Mouse (Mus musculus) midbrain, embryonic 14.5 days (tissue): Measurements from ENCODE around the gene Olfr1198. TPM values are rescaled to one million over a fixed set of nuclear protein-coding genes. Genes with fewer than 3 reads are reported as not detected.

ENCODE experiments used
- ATAC-seq: fragments of 200-750 bp; cut with Nextera tagmentation; 2 replicates; pipeline ENCODE4 v1.8.0; 2017; ENCODE audit warnings: moderate number of reproducible peaks, moderate library complexity; ENCODE audit not compliant: low FRiP score, low TSS enrichment
- DNase-seq: peaks from one replicate; pipeline ENCODE4 v3.0.0-alpha.2; 2015
- H3K27ac ChIP-seq: fragments of 300-500 bp; sonication (generic); replicated peaks from 2 replicates; pipeline ENCODE4 v1.5.1; 2014; ENCODE audit warnings: mild to moderate bottlenecking, low read depth, low read length, moderate library complexity
- H3K27me3 ChIP-seq: fragments of 300-500 bp; sonication (generic); 2 replicates; pipeline ENCODE4 v1.6.1; 2014; ENCODE audit warnings: low read length, control low read depth, mixed read lengths; ENCODE audit not compliant: control insufficient read depth, insufficient read depth
- H3K36me3 ChIP-seq: fragments of 300-500 bp; sonication (generic); 2 replicates; pipeline ENCODE4 v1.6.1; 2014; ENCODE audit warnings: low read length, control low read depth; ENCODE audit not compliant: control insufficient read depth, insufficient read depth
- H3K4me1 ChIP-seq: fragments of 300-500 bp; sonication (generic); 2 replicates; pipeline ENCODE4 v1.6.1; 2014; ENCODE audit warnings: mild to moderate bottlenecking, antibody characterized with exemption, low read length, control low read depth; ENCODE audit not compliant: control insufficient read depth, insufficient read depth
- H3K4me2 ChIP-seq: fragments of 300-500 bp; sonication (generic); 2 replicates; pipeline ENCODE4 v1.6.1; 2014; ENCODE audit warnings: mild to moderate bottlenecking, low read length, moderate library complexity
- H3K4me3 ChIP-seq: fragments of 300-500 bp; sonication (generic); replicated peaks from 2 replicates; pipeline ENCODE4 v1.5.1; 2014; ENCODE audit warnings: low read depth, low read length
- H3K9ac ChIP-seq: fragments of 300-500 bp; sonication (generic); replicated peaks from 2 replicates; pipeline ENCODE4 v1.6.1; 2014; ENCODE audit warnings: mild to moderate bottlenecking, low read length, moderate library complexity
- H3K9me3 ChIP-seq: fragments of 300-500 bp; sonication (generic); 2 replicates; pipeline ENCODE4 v1.6.1; 2016; ENCODE audit warnings: low read length, control low read depth, mixed read lengths; ENCODE audit not compliant: control insufficient read depth
- WGBS: fragments of 180-500 bp; shearing (Covaris S2); extraction: QIAGEN DNeasy Blood & Tissue Kit; methylation state at CpG from one replicate; pipeline ENCODE4 v1.1.7; 2014; 5-methylcytosine and 5-hydroxymethylcytosine counted together
- polyA plus RNA-seq: library from polyadenylated mRNA; unstranded; fragments of >200 nt; fragmentation: Nextera tagmentation; extraction: Ambion mirVana; gene quantifications from 2 replicates; pipeline ENCODE4 v1.2.1, GENCODE M21; 2014

Olfr1198 gene
- not detected in 2 replicates for polyA plus RNA-seq

GRCm38 (mm10) chr2:88751270-88751669, at the start of gene Olfr1198:
TSS of gene Olfr1198 (minus strand) at chr2:88751370.
- Histone ChIP-seq H3K4me1 (no peaks in the 10 kb centered on the region), H3K36me3 (no peaks in the 10 kb centered on the region), H3K4me3 (no peak within 1 kb of the TSS), H3K4me2 (no peak within 1 kb of the TSS), H3K27me3 (no peaks in the 10 kb centered on the region), H3K27ac (no peak within 1 kb of the TSS), H3K9ac (no peak within 1 kb of the TSS), H3K9me3 (no peaks in the 10 kb centered on the region)
- ATAC-seq (no peak), DNase-seq (no peak)
- 93% methylated on average over 2 of the region's 2 CpGs for WGBS

- Histone ChIP-seq H3K4me1 (no peaks in the 10 kb centered on the region), H3K9me3 (no peaks in the 10 kb centered on the region)
Observed at GRCm38 (mm10) chr2:88792736-88793135, 41.6 kb upstream of the Olfr1198 start, which contains the start of gene Olfr1201. TSS of gene Olfr1201 (plus strand) at chr2:88793036.

GRCm38 (mm10) chr2:88770388-88770787, 19.2 kb upstream of the Olfr1198 start, which contains the start of gene Olfr1200:
TSS of gene Olfr1200 (minus strand) at chr2:88770488.
- no peak within 1 kb of the TSS for H3K9ac ChIP-seq
- no peak within 1 kb of the TSS for H3K27ac ChIP-seq
- DNase-seq, result no peak
- no peaks in the 10 kb centered on the region for H3K4me1 ChIP-seq
- ATAC-seq, result no peak
- WGBS, result 86% methylated on average over 2 of the region's 2 CpGs
- H3K27me3 ChIP-seq, result no peaks in the 10 kb centered on the region
- no peak within 1 kb of the TSS for H3K4me2 ChIP-seq
- no peak within 1 kb of the TSS for H3K4me3 ChIP-seq
- no peaks in the 10 kb centered on the region for H3K9me3 ChIP-seq
- H3K36me3 ChIP-seq, result no peaks in the 10 kb centered on the region

More at GRCm38 (mm10) chr2:88792736-88793135, 41.6 kb upstream of the Olfr1198 start, which contains the start of gene Olfr1201:
- Histone ChIP-seq H3K4me2 (no peak within 1 kb of the TSS), H3K27ac (no peak within 1 kb of the TSS), H3K36me3 (no peaks in the 10 kb centered on the region), H3K27me3 (no peaks in the 10 kb centered on the region), H3K9ac (no peak within 1 kb of the TSS), H3K4me3 (no peak within 1 kb of the TSS)
- ATAC-seq (no peak), DNase-seq (no peak)
- WGBS, result 85% methylated on average over 6 of the region's 6 CpGs

GRCm38 (mm10) chr2:88760369-88760768, 9.2 kb upstream of the Olfr1198 start, which contains the start of gene Olfr1199:
TSS of gene Olfr1199 (minus strand) at chr2:88760469.
- H3K27ac ChIP-seq, result no peak within 1 kb of the TSS
- H3K27me3 ChIP-seq, result no peaks in the 10 kb centered on the region
- H3K9ac ChIP-seq, result no peak within 1 kb of the TSS
- H3K4me1 ChIP-seq, result no peaks in the 10 kb centered on the region
- H3K4me3 ChIP-seq, result no peak within 1 kb of the TSS
- ATAC-seq (no peak), DNase-seq (no peak)
- H3K9me3 ChIP-seq, result no peaks in the 10 kb centered on the region
- WGBS, result 86% methylated on average over 2 of the region's 2 CpGs
- H3K4me2 ChIP-seq, result no peak within 1 kb of the TSS
- H3K36me3 ChIP-seq, result no peaks in the 10 kb centered on the region

GRCm38 (mm10) chr2:88743379-88743778, 7.8 kb downstream of the Olfr1198 start:
- no peak overlapping the region for H3K9ac ChIP-seq
- H3K4me2 ChIP-seq, result no peak overlapping the region
- no peaks in the 10 kb centered on the region for H3K9me3 ChIP-seq
- H3K27ac ChIP-seq, result no peak overlapping the region
- 62% methylated on average over 3 of the region's 3 CpGs for WGBS
- no peak overlapping the region for H3K4me3 ChIP-seq
- H3K4me1 ChIP-seq, result no peaks in the 10 kb centered on the region
- no peak for ATAC-seq
- H3K36me3 ChIP-seq, result no peaks in the 10 kb centered on the region
- no peak for DNase-seq
- no peaks in the 10 kb centered on the region for H3K27me3 ChIP-seq

- Histone ChIP-seq H3K4me2 (no peak within 1 kb of the TSS), H3K27me3 (no peaks in the 10 kb centered on the region), H3K36me3 (no peaks in the 10 kb centered on the region), H3K27ac (no peak within 1 kb of the TSS), H3K4me3 (no peak within 1 kb of the TSS), H3K9me3 (no peaks in the 10 kb centered on the region), H3K4me1 (no peaks in the 10 kb centered on the region), H3K9ac (no peak within 1 kb of the TSS)
- DNase-seq (no peak), ATAC-seq (no peak)
- WGBS, result 93% methylated on average over 1 of the region's 1 CpGs
Observed at GRCm38 (mm10) chr2:88732266-88732665, 18.9 kb downstream of the Olfr1198 start, which contains the start of gene Olfr1197. TSS of gene Olfr1197 (minus strand) at chr2:88732366.

- no peak within 1 kb of the TSS for H3K9ac ChIP-seq
Observed at GRCm38 (mm10) chr2:88704497-88704896, 46.7 kb downstream of the Olfr1198 start, which contains the start of gene Olfr1196. TSS of gene Olfr1196 (minus strand) at chr2:88704597.

More at GRCm38 (mm10) chr2:88704497-88704896, 46.7 kb downstream of the Olfr1198 start, which contains the start of gene Olfr1196:
- H3K27ac ChIP-seq, result no peak within 1 kb of the TSS
- no peak for DNase-seq
- no peaks in the 10 kb centered on the region for H3K4me1 ChIP-seq
- no peaks in the 10 kb centered on the region for H3K27me3 ChIP-seq
- 85% methylated on average over 2 of the region's 2 CpGs for WGBS
- H3K36me3 ChIP-seq, result no peaks in the 10 kb centered on the region
- H3K4me2 ChIP-seq, result no peak within 1 kb of the TSS
- no peak within 1 kb of the TSS for H3K4me3 ChIP-seq
- no peaks in the 10 kb centered on the region for H3K9me3 ChIP-seq
- ATAC-seq, result no peak

Other genes starting within 250 kb of the Olfr1198 start
- gene Olfr1186, start 232.8 kb downstream of the Olfr1198 start, polyA plus RNA-seq, result not detected in 2 replicates
- gene Olfr1188, start 194.4 kb downstream of the Olfr1198 start, polyA plus RNA-seq, result not detected in 2 replicates
- not detected in 2 replicates for gene Olfr1189, start 164.9 kb downstream of the Olfr1198 start, polyA plus RNA-seq
- gene Olfr1191-ps1, start 110.8 kb downstream of the Olfr1198 start, polyA plus RNA-seq, result not detected in 2 replicates
- not detected in 2 replicates for gene Olfr1192-ps1, start 102.9 kb downstream of the Olfr1198 start, polyA plus RNA-seq
- gene Olfr1193, start 75.7 kb downstream of the Olfr1198 start, polyA plus RNA-seq, result not detected in 2 replicates
- not detected in 2 replicates for gene Olfr1195, start 62.2 kb downstream of the Olfr1198 start, polyA plus RNA-seq
- not detected in 2 replicates for gene Olfr1196, start 46.8 kb downstream of the Olfr1198 start, polyA plus RNA-seq
- gene Olfr1197, start 19.0 kb downstream of the Olfr1198 start, polyA plus RNA-seq, result not detected in 2 replicates
- gene Olfr1199, start 9.1 kb upstream of the Olfr1198 start, polyA plus RNA-seq, result not detected in 2 replicates
- gene Olfr1200, start 19.1 kb upstream of the Olfr1198 start, polyA plus RNA-seq, result not detected in 2 replicates
- not detected in 2 replicates for gene Olfr1201, start 41.7 kb upstream of the Olfr1198 start, polyA plus RNA-seq
- gene Olfr1202, start 63.1 kb upstream of the Olfr1198 start, polyA plus RNA-seq, result not detected in 2 replicates
- gene Olfr1205, start 78.4 kb upstream of the Olfr1198 start, polyA plus RNA-seq, result not detected in 2 replicates
- not detected in 2 replicates for gene Olfr1204, start 97.9 kb upstream of the Olfr1198 start, polyA plus RNA-seq
- gene Olfr1206, start 111.9 kb upstream of the Olfr1198 start, polyA plus RNA-seq, result not detected in 2 replicates
- gene Olfr1208, start 150.9 kb upstream of the Olfr1198 start, polyA plus RNA-seq, result not detected in 2 replicates
- not detected in 2 replicates for gene Olfr1209, start 163.8 kb upstream of the Olfr1198 start, polyA plus RNA-seq
- not detected in 2 replicates for gene Olfr1211, start 186.7 kb upstream of the Olfr1198 start, polyA plus RNA-seq
- not detected in 2 replicates for gene Olfr1212, start 202.6 kb upstream of the Olfr1198 start, polyA plus RNA-seq
- gene Gm13762, start 228.9 kb upstream of the Olfr1198 start, polyA plus RNA-seq, result not detected in 2 replicates
- gene Olfr1214, start 241.3 kb upstream of the Olfr1198 start, polyA plus RNA-seq, result not detected in 2 replicates